Mouse (Mus musculus): ENCODE data around the gene Bmt2.

Gene Bmt2

DNA sequence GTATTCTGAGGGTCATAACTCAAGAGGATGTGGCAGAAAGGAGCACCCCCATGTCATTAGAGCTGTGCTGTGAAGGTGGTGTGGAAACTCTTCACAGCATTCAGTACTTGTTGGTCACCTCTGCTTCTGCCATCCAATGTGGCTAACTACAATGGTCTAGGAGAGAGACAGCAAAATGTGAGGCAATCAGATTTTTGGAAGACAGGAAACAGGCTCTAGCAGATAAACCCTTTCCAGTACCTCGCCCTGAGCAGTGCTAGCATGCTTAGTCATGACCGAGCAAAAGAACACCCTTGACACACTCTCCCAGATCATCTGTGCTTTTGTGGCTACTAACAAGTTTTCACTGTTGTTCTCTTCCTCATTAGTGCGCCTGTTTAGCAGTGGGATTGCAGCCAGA lies 60.7 kb downstream of the Bmt2 start:
- DNase-seq (ENCODE audit: low spot score) = peak; percentile 46

DNA sequence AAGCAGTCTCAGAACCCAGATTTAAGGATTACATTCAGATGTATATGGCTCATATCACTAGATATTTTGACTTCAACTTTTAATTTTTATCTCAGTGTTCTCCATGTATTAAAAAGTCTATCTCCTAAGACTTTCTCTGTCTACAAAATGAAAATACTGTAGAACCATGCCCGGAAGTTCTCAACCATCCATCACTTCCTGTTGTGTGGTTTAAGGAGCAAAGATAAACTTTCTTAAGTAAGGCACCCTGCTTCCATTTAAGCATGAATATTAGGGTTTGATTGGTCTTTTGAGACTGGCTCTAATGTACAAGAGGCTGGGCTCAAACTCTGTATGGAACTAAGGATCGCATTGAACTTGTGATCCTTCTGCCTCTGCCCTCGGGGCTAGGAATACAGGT lies 63.2 kb downstream of the Bmt2 start:
- no peak for DNase-seq (ENCODE audit: low spot score)

GRCm38 (mm10) chr6:13613671-13614070 lies 64.1 kb downstream of the Bmt2 start:
- no peak for DNase-seq (ENCODE audit: low spot score)

GRCm38 (mm10) chr6:13610869-13611268 lies 66.9 kb downstream of the Bmt2 start:
- DNase-seq (ENCODE audit: low spot score) = no peak

GRCm38 (mm10) chr6:13609353-13610140 lies 68.2 kb downstream of the Bmt2 start:
- DNase-seq (ENCODE audit: low spot score) = no peak

- DNase-seq (ENCODE audit: low spot score) = peak; percentile 89
Observed at GRCm38 (mm10) chr6:13607621-13608493, 69.9 kb downstream of the Bmt2 start, which contains the start of gene Tmem168. Tmem168 (minus strand) TSS chr6:13608100.

- peak; percentile 82 for DNase-seq (ENCODE audit: low spot score)
Observed at GRCm38 (mm10) chr6:13606921-13607620, 70.7 kb downstream of the Bmt2 start.

GRCm38 (mm10) chr6:13606394-13606793 lies 71.4 kb downstream of the Bmt2 start:
- no peak for DNase-seq (ENCODE audit: low spot score)

GRCm38 (mm10) chr6:13603134-13603533 lies 74.6 kb downstream of the Bmt2 start:
- no peak for DNase-seq (ENCODE audit: low spot score)

DNA sequence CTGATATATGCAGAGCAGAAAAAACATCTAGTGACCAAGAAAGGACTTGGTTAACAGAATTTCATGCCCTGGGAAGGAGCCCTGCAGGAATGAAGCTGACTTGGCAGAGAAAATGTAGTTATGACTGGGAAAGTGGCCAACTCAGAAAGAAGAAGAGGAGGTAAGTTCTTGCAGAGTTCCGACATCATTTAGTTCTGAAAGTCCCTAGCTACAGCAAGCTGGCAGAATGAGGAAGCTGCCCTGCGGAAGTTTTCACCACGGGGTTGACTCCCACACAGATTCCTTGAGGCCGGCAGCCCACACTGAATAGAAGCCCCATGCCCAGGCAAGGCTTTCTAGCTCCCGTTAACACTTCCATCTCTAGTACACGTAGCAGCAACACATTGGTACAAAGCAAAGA lies 76.2 kb downstream of the Bmt2 start:
- peak; percentile 89 for DNase-seq (ENCODE audit: low spot score)

- DNase-seq (ENCODE audit: low spot score) = no peak
Observed at GRCm38 (mm10) chr6:13598239-13598923, 79.4 kb downstream of the Bmt2 start.

GRCm38 (mm10) chr6:13592729-13593345 lies 84.9 kb downstream of the Bmt2 start:
- DNase-seq (ENCODE audit: low spot score) = peak; percentile 54

- no peak for DNase-seq (ENCODE audit: low spot score)
Observed at GRCm38 (mm10) chr6:13586560-13586959, 91.2 kb downstream of the Bmt2 start.

- DNase-seq (ENCODE audit: low spot score) = no peak
Observed at GRCm38 (mm10) chr6:13586154-13586553, 91.6 kb downstream of the Bmt2 start.

DNA sequence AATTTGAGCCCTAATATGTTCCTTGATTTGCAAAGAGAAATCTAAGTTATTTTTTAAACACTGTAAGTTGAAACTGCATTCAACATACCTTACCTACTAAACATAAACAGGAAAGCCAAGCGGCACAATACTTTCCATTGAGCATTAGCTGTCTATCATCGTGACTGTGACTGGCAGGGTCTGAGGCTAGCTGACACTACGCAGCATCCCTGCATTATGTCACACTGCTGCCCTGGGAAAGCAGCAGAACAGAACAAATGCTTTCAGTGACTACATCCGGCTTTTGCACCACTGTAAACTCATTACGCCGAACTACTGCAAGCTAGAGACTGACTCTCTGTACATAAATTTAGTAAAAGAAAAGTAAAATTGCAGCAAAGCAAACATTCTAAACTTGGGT lies 93.0 kb downstream of the Bmt2 start:
- no peak for DNase-seq (ENCODE audit: low spot score)

DNA sequence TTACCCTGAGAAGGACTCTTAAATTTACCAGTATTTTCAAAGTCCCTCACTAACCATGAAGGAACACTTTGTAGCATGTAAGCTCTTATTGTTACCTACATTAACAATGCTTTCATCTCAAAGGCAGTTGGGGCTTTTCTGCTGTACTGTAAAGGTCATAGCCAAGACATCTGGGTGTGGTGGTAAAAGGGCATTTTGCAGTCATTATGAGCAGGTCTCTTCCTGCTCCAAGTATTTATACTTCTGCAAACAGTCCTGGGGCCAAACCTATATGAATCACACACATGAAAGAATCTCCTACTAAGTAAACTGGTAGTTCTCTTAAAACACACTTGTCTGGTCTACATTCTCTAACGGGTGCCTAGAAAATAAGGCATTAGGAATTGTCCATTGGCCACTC lies 95.7 kb downstream of the Bmt2 start:
- no peak for DNase-seq (ENCODE audit: low spot score)
